Mouse (Mus musculus): ENCODE results near the gene Vmn1r54. TPM values are rescaled to one million over a fixed set of nuclear protein-coding genes. Genes with fewer than 3 reads are reported as not detected.
"Not testable (repeated sequence)": the region's sequence is repeated elsewhere in the genome, so short reads cannot be mapped to it uniquely, and the experiment has no call there.

Gene Vmn1r54
- polyA plus RNA-seq (2012; rRNA removed): not detected in 2 replicates

DNA sequence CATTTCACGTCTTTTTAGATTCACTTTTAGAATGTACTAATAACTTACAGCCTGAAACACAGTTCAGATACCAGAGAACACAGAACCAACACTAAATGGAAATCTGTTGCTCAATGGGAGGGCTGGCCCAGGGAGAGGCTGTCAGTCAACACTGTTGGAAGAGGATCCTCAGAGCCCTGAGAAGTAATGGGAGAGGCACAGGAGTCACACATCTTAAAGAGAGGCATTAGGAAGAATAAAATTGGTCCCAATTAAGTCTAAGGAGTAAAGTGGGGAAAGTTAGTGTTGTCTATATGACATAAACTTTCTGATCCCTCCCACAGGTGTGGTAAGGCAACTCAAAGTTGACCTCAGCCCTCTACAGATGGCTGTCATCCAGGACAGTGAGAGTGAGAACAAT lies at the start of gene Vmn1r54:
Vmn1r54 (plus strand) TSS at position 301 of the 400 bp plus-strand sequence.
- DNase-seq (ENCODE audit: extremely low spot score in 1 of 2, low spot score in 1 of 2): no peak

- not testable (repeated sequence) for DNase-seq (ENCODE audit: extremely low spot score in 1 of 2, low spot score in 1 of 2)
These were observed 43.6 kb upstream of the Vmn1r54 start, which contains the start of gene V1ra8 for GRCm38 (mm10) chr6:90202493-90202892. Gene V1ra8 (plus strand): TSS chr6:90202793.

GRCm38 (mm10) chr6:90224338-90224737 lies 21.8 kb upstream of the Vmn1r54 start, which contains the start of gene Vmn1r53:
Gene Vmn1r53 (minus strand): TSS chr6:90224438.
- no peak for DNase-seq (ENCODE audit: extremely low spot score in 1 of 2, low spot score in 1 of 2)

DNA sequence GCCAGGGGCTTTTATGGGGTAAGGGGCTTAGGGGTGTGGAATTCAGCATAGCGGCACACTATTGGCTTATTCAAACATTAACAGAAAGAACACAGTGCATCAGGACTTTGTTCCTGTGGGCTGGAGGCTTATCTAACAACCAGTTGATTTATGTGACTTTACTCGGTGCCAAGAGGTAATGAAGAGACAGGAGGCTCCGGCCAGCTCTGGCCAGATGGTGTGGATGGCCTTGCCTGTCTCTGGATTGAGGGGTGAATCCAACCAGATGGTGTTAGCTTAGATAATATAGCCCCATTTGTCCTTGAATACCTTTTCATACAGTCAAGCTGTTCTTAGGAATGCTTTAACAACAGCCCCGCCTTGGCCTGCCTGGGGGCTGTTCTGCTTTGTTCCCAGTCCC lies 14.0 kb upstream of the Vmn1r54 start:
- DNase-seq (ENCODE audit: extremely low spot score in 1 of 2, low spot score in 1 of 2): not testable (repeated sequence)

GRCm38 (mm10) chr6:90232681-90233080 lies 13.4 kb upstream of the Vmn1r54 start:
- no peak for DNase-seq (ENCODE audit: extremely low spot score in 1 of 2, low spot score in 1 of 2)

DNA sequence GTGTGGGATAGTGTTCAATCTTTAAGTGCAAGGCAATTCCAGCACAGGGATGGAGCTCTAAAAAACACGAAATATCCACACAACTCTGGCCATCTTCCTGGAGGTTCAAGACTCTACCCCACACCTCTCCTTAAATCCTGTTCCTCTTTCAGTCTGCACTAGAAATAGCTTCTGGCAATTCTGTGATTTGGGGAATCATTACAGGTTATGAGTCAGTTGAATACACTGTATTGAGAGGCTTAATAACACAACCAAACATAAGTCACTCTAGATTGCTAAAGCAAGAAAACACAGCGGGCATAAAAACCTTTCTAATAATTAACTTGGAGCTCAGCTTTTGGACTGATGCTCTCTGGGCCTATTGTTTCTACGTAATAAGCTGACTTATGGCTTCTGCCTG lies 2.1 kb upstream of the Vmn1r54 start:
- no peak for DNase-seq (ENCODE audit: extremely low spot score in 1 of 2, low spot score in 1 of 2)

DNA sequence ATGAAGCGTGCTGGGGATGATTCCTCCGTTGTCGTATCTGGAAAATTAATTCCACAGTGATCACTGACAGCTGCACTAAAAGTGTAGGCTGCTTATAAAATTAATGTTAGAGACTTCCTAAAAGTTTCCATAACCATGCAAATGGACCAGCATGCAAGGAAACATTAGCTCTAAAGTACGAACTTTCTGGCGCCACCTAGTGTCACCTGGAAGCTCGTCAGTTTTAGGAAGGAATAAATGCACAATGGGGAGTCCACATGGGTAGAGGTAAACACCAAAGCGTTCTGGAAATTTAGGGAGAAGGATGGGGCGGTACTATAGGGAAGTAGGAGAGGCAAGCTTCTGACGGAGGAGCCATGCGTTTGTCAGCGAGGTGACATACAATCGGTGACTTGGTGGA lies 42.2 kb downstream of the Vmn1r54 start:
- DNase-seq (ENCODE audit: extremely low spot score in 1 of 2, low spot score in 1 of 2): peak in 1 of 2 experiments; percentile 24

- no peak for DNase-seq (ENCODE audit: extremely low spot score in 1 of 2, low spot score in 1 of 2)
These were observed 54.8 kb downstream of the Vmn1r54 start, which contains the start of gene BC048671 for GRCm38 (mm10) chr6:90300919-90301318. Gene BC048671 (plus strand): TSS chr6:90301219.

DNA sequence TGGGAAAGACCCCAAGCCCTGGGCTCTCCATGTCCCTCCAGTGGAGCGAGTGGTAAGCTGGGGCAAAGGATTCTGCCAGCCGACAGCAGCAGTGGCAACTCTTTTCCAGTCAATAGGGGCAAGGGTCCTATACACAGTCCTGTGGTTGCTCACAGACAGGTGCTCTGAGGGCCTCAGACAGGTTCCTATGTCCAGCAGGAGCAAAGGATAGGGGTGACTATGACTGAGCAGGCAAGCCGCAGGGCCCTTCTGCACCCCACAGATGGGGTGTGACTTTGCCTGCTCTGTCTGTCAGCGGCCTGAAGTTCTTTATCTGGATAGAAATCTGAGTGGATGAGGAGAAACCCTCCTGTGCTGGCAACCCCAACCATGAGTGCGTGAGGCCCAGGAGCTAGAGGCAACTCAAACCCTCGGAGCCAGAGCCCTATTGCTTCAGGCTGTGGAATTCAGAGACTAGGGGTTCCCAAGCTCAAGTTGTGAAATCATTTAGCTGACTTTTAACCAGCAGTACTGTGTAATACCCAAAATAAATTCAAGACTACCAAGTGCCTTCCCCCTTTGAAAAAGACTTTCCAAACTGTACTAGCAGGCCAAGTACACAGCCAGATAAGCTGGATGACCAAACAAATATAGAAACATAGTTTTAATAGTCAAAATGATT lies 60.3 kb downstream of the Vmn1r54 start:
- DNase-seq (ENCODE audit: extremely low spot score in 1 of 2, low spot score in 1 of 2): no peak

GRCm38 (mm10) chr6:90308839-90309778 lies 63.0 kb downstream of the Vmn1r54 start:
- DNase-seq (ENCODE audit: extremely low spot score in 1 of 2, low spot score in 1 of 2): no peak

- DNase-seq (ENCODE audit: extremely low spot score in 1 of 2, low spot score in 1 of 2): peak; percentile 28 to 52
These were observed 69.9 kb downstream of the Vmn1r54 start for GRCm38 (mm10) chr6:90315961-90316360.

GRCm38 (mm10) chr6:90317510-90318258 lies 71.6 kb downstream of the Vmn1r54 start:
- no peak for DNase-seq (ENCODE audit: extremely low spot score in 1 of 2, low spot score in 1 of 2)

- no peak for DNase-seq (ENCODE audit: extremely low spot score in 1 of 2, low spot score in 1 of 2)
These were observed 72.9 kb downstream of the Vmn1r54 start for GRCm38 (mm10) chr6:90319019-90319418.

DNA sequence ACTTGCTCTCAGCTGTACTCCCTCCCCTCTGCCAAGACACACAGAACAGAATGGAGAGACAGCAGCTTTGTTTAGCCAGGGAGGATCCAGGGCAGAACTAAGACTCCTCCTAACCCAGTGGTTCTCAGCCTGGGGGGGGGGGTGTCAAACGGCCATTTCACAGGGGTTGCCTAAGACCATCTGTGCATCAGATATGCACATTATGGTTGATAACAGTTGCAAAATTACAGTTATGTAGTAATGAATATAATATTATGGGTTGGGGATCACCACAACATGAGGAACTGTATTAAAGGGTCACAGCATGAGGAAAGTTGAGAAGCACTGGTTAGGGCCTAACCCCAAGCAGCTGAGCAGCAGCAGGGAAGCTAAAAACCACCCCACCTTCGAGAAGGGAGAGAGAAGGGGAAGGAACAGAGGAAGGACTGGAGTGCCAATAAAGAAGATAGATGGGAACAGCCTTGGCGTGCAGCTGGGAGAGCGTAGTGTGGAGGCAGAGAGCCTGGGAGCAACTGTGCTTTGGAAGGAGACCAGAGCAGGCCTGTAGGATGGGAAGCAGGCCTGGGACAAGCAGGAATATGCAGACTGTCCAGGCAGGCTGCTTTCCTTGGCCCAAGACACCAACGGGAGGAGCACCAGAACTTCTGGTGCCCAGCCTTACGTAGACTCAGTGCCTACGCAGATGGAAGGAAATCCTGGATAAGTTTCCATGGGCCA lies 73.5 kb downstream of the Vmn1r54 start:
- no peak for DNase-seq (ENCODE audit: extremely low spot score in 1 of 2, low spot score in 1 of 2)

GRCm38 (mm10) chr6:90320429-90320828 lies 74.3 kb downstream of the Vmn1r54 start:
- no peak for DNase-seq (ENCODE audit: extremely low spot score in 1 of 2, low spot score in 1 of 2)

Other genes with a start within 250 kb of the Vmn1r54 start
- not detected in 2 replicates for gene Vmn1r47, start 230.2 kb upstream of the Vmn1r54 start, polyA plus RNA-seq (2012; rRNA removed)
- not detected in 2 replicates for gene Vmn1r48, start 209.5 kb upstream of the Vmn1r54 start, polyA plus RNA-seq (2012; rRNA removed)
- not detected in 2 replicates for gene Vmn1r49, start 167.8 kb upstream of the Vmn1r54 start, polyA plus RNA-seq (2012; rRNA removed)
- not detected in 2 replicates for gene Vmn1r50, start 144.9 kb upstream of the Vmn1r54 start, polyA plus RNA-seq (2012; rRNA removed)
- not detected in 2 replicates for gene Vmn1r51, start 123.7 kb upstream of the Vmn1r54 start, polyA plus RNA-seq (2012; rRNA removed)
- not detected in 2 replicates for gene Vmn1r52, start 71.5 kb upstream of the Vmn1r54 start, polyA plus RNA-seq (2012; rRNA removed)
- not detected in 2 replicates for gene V1ra8, start 43.5 kb upstream of the Vmn1r54 start, polyA plus RNA-seq (2012; rRNA removed)
- not detected in 2 replicates for gene Vmn1r53, start 21.9 kb upstream of the Vmn1r54 start, polyA plus RNA-seq (2012; rRNA removed)
- gene BC048671, start 54.9 kb downstream of the Vmn1r54 start, polyA plus RNA-seq (2012; rRNA removed): not detected in 2 replicates
- 0.04 and 0.17 TPM in 2 replicates for gene Chst13, start 78.9 kb downstream of the Vmn1r54 start, polyA plus RNA-seq (2012; rRNA removed)
- gene Uroc1, start 87.0 kb downstream of the Vmn1r54 start, polyA plus RNA-seq (2012; rRNA removed): not detected in 2 replicates
- 16.7 and 18.3 TPM in 2 replicates for gene Zxdc, start 123.2 kb downstream of the Vmn1r54 start, polyA plus RNA-seq (2012; rRNA removed)
- gene Cfap100, start 182.5 kb downstream of the Vmn1r54 start, polyA plus RNA-seq (2012; rRNA removed): 6.3 TPM in 2 replicates
- gene Klf15, start 216.3 kb downstream of the Vmn1r54 start, polyA plus RNA-seq (2012; rRNA removed): 27.2 and 28.4 TPM in 2 replicates
- gene Aldh1l1, start 240.1 kb downstream of the Vmn1r54 start, polyA plus RNA-seq (2012; rRNA removed): 51.6 and 55.0 TPM in 2 replicates

Data from frontal cortex, adult 2 months (tissue).